Mouse (Mus musculus): ENCODE data around the gene Bcor.

The Bcor gene

DNA sequence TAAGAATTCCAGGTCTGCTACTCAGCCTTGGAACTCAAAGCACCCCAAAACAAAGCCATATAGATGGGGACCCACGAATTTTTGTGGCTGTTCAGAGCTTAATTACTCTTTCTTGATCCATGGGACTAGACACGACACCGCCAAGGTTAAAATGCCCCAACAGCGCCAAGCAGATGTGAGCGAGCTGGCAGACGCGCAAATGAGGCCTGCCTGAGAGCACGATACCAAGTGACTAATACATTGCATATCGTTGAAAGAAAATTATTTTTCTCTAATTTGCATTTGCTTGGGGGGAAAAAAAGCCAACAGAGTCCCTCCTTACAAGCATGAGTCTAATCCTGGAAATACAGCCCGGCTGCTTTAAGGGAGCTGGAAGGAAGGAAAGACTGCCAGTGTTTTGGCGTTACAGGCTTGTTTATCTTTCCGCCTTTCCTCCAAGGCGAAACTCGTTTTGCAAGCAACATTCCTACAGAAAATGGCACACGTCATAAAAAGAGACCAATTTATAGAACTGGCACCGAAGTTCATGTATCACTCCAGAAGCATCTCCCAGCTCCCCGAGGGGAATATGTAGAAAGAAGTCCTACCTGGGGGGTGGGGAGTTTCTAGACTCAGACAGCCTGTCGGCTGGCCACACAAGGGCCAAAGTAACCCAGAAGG, 92.2 kb downstream of the Bcor start:
- DNase-seq (ENCODE audit: extremely low read depth, low read depth), result no peak

DNA sequence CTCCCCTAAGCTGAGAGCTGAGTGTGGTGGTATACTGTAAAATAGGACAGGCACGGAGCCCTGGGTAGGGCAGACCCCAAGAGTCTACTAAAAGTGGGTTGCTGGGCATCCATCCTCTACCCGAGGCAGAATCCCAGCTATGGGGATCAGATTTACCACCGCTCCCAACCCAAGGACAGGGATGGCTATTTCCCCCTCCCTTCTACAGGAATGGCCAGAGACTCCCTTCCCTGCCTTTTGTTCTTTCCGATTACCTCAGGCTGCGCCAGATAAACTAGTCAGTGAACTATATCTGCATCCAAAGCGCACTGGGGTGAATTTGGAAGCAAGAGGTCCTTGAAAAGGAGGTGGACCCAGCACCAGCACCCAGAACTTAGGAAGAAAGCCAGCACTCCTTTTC, 93.1 kb downstream of the Bcor start:
- DNase-seq (ENCODE audit: extremely low read depth, low read depth), result no peak

DNA sequence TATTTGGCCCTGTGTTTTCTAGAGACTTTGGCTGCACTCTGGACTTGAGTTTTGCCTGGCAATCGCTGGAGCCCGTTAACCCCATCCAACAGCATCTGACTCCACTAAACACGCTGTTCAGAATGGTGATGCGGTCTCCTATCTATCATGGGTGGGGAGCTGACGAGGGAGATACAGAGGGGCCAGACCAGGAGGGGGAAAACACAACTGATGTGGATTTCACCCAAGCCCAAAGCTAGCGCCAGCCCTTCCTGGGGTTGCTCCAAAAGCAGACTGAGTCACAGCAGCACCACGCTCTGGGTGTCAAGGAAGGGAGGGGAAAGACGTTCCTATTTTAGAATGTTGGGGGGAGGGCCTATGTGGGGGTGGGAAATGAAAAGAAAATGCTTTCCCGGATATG, 94.4 kb downstream of the Bcor start:
- no peak for DNase-seq (ENCODE audit: extremely low read depth, low read depth)

DNA sequence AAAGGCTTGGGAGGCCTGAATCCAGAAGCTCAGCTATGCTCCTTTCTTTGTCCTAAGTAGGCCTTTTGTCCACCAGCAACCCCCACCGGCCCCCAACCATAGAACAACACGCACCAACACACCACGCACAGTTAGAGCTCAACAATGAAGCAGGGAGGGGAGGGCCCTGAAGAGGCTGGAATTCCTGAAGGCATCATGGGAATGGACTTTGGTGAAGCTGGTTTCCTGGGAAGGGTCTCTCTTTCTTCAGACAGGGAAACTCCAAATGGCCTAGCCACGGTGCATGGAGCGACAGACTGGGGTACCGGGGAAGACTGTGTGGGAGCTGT, 97.3 kb downstream of the Bcor start:
- DNase-seq (ENCODE audit: extremely low read depth, low read depth), result no peak

DNA sequence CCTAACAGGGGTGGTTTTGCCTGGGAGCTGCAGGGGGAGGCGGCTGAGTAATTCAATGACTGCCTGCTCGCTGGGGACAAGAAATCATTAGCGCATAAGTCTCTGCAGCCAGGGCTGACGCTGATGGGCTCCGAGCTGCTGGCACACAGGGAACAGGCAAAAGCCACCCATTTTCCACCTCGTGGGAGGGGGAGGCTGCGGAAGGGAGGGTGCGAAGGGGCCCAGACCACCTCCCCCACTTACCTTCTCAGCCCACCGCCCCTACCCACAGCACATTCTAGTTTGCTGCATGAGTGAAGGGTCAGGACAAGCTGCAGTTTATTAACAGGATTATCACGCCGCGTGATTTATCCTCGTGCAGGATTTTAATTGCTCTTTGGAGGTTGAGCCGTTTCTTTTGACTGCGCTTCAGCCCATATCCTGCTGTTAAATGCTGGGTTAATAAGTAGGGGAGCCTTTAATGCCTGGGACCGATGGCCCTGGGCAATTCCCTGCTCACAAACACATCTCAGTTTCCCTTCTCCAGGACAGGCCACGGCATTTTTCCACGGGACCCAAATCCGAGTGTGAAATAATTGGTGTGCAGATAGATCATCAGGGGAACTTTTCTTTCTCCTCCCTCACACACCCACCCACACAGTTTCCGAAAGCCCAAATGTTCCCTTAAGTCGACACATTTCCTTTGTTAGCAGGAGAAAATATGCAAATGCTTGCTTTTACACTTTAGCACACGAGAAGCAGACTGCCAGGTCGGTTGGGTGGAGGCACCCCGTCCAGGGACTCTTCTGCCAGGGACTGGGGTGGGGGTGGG, 97.8 kb downstream of the Bcor start:
- no peak for DNase-seq (ENCODE audit: extremely low read depth, low read depth)

DNA sequence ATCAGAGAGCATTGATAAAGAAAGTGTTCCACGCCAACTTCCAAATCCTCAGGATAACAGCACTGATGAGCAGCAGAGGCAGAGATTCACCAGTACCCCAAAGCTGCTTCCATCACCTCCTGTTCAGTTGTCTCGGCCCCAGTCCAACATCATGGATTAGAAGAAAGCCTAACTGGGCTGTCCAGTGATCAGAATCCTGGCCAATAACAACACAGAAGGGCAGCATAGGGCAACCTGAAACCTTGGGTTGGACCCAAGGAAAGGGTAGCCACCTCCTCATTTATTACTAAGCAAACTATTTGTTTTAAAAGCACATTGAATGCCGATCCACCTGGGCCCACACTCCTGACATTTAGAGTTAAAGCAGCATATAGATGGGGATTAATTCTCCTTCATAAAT, 99.3 kb downstream of the Bcor start:
- DNase-seq (ENCODE audit: extremely low read depth, low read depth), result no peak

DNA sequence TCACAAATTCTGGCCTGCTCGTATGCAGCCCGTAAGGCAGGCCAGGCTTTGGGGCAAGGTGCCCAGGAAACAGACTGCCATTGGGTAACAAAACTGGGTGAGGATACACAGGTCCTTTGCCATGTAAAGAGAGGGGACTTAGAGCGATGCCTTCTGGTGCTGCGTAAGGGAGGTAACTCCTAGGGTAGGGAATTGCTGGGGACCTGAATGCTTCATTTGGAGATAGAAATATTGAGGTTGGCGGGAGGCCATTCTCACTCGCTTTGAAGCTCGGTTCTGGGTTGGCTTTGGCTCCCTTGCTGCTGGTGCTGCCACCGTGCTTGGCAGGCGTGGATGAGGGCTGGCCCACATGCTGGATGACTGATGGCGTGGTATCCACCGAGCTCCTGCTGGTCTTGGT, 102.9 kb downstream of the Bcor start:
- DNase-seq (ENCODE audit: extremely low read depth, low read depth), result no peak

DNA sequence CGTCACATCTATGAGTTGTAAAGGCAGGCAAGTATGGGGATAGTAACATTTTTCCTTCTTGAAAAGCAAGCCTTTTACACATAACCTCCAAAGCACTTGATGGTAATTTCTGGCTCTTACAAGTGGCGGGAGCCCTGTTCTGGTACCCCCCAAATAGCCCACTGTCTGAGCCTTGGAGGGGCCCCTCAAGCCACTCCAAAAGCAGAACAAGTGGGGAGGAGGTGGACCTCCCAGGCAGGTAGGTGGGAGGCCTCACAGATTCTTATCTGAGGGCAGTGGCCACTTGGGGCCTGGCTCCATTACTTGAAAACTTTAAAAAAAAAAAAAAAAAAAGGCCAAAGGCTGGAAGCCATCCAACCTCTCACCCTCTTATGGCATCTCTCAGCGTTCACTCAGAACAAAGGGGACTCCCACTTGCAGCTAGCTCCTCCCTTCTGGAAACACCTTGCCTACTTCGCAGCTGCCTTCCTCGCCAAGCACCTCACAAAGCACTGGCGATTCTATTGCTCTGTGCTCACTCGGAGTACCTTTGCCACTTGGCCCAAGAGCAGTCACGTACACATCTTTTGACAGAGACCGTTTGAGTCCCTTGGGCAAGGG, 106.7 kb downstream of the Bcor start:
- DNase-seq (ENCODE audit: extremely low read depth, low read depth), result no peak

DNA sequence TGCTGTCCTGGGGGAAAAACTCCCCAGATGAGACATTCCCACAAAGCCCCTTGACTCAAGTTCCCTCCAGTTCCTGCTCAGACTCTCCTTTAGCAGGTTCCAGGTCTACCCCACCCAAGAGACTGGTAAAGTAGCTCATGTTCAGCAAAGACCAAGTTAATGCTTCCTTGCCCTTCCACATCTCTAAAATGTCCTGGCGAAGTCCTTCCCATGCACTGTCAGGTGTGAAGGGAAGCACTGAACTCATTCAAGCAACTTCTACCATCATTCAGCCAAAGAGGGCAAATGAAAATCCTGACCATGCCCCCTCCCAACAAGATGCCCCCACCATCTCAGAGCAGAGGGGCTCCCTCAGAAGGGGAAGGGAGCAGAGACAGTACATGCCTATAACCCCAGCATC, 107.5 kb downstream of the Bcor start:
- no peak for DNase-seq (ENCODE audit: extremely low read depth, low read depth)

DNA sequence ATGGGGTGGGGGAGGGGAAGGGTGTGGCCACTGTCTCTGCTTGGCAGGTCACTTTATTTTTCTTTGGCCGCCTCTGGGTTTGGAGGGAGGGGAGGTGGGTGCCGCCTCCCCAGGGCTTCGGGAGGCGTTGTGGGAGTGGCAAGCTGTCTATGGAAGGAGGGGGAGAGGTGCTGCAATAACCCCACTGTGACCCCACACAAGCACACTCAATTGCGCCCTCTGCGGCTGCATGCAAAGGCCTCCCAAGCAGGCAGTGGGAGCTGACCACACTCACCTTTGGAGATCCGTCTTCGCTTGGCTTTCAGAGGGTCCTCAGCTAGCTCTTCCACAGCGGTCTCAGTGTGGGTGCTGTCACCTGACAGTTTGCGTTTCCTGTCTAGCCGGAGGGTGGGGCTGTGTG, 111.4 kb downstream of the Bcor start:
- DNase-seq (ENCODE audit: extremely low read depth, low read depth), result no peak

DNA sequence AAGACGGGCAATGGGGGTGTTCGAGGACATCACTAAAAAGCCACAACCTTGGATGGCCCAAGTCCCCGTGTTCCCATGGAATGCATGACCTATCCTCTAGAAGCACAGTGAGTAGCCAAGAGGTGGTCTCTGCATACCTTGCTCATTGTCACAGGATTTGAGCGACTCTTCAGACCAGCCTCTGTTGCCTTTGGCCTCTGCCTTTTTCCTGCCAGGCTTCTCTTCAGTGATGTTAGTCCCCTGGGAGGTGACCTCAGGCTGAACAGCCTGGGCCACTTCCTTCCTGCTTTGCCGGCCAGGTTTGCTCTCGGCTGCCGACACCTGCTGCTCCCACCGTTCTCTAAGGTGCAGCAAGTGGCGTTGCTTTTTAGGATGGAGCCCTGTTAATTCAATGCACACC, 112.0 kb downstream of the Bcor start:
- no peak for DNase-seq (ENCODE audit: extremely low read depth, low read depth)

DNA sequence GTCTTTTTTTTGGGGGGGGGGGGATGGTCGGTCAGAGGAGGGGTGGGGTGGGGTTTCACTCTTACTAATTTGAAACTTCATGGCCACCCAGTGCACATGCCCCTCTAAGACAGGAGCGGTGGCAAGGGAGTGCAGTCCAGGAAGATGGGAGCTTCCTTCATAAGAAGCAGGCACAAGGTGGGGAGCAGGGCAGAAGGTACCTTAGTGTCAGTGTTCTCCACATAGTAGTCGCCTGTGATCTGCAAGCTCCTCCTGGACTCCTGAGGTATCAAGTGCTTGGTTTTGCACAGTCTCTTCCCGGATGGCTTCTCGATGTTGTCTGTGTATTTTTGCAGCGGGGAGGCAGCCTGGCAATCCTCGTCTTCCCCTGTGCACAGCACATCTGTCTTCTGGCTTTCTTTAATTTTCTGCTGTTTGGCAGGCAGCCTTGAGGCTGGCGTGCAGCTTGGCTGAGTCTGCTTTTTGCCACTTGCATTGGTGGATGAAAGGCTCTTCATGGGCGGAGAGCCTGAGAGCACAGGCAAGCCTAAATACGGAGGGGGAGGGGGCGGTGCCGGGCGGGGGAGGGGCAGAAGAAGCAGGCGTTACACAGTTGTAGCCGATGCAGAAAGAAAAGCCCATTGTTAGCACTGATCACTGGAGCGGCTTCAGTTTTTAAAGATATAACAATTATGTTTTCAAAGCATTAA, 112.8 kb downstream of the Bcor start:
- no peak for DNase-seq (ENCODE audit: extremely low read depth, low read depth)

DNA sequence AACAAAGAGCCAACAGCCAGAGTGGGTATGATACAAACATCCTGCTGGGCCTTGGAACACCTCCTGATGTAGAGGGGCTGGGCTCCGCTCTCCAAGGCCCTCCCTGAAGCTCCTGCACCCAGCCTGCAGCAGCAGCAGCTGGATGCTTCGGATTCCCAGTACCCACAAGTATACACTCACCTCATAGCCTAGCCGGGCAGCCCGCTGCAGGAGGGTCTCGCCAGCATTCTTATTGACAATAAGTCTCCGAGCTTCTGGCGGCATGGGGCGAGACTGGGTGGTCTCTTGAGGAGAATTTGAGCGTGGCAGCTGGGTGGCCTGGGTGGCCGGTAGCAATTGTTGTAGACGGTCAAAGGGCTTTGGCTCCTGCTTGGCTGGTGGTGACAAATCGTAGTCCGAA, 113.5 kb downstream of the Bcor start:
- DNase-seq (ENCODE audit: extremely low read depth, low read depth), result no peak

DNA sequence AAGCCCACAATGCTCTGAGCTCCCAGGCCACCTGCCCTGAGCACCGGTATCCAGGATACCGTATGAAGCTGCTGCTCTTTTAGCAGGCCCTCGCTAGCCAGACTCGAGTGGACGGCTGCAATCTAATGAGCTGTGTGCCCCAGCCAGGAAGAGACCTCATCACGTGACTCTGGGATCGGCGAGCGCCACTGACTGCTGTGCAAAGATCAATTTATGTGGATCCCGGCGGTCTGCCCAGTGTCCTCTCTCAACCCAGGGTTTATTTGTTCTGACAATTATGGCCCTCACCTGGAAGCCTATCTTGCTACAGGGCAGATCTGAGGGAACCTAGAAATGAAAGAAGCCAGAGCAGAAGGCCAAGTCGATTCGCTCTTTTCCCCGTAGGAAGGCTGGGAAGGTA, 116.8 kb downstream of the Bcor start:
- no peak for DNase-seq (ENCODE audit: extremely low read depth, low read depth)

DNA sequence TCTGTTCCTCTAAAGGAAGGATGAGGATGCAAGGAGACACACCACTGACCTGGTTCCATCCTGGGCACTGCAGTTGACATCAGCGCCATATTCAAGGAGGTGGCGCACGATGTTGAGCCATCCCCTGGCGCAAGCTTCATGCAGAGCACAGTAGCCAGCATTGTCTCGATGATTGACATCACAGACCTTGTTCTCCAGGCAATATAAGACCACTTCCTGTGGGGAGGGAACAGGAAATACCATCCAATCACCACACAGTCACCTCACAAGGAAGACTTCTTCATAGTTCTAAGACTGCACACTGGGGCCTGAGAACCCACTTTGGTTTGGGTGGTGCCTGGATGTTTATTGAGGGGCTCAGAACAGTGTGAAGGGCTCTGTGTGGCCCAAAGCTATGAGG, 118.7 kb downstream of the Bcor start:
- no peak for DNase-seq (ENCODE audit: extremely low read depth, low read depth)

DNA sequence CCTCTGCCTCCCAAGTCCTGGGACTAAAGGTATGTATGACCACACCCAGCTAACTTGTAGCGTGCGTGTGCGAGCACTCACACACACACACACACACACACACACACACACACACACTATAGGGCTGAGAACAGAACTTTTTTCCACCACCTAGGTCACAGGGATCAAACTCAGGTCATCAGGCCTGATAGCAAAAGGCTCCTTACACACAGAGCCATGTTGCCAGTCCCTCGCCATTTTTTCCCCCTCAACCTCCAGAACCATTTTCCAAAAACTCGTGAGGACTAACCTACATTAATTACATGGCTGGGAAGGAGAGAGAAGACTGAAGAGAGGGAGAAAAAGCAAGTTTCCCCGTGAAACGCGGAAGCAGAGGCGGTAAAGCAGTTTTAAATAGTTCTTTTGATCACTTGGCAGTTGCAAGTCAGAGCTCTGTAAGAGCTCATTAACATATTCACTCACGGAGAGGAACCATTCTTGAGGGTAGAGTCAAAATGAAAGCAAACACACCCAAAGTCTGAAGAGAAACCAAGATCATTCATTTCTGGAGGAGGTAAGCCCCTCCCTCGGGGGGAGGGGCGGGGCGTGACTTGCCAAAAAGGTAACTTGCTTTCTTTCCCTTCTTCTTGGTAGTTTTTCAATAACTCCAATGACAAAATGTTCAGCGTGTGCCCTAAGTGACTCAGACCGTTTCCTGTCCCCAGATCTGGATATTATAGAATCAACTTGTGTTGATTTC, 145.3 kb downstream of the Bcor start:
- no peak for DNase-seq (ENCODE audit: extremely low read depth, low read depth)

DNA sequence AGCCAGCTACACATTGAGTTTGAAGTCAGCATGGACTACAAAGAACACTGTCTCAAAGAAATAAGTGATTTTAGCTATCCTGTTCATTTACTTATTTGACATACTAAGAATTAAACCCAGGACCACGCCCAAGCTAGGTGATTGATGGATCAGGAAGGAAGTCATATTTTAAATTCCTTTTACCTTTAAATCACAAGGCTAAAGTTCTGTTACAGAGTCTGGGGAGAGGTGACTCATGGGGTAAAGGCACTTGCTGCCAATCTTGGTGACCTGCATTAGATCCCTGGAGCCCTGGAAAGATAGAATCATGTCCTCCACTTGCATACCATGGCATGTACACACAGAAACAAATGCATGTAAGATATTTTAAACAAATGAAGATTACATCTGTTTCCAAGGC, 149.5 kb downstream of the Bcor start:
- DNase-seq (ENCODE audit: extremely low read depth, low read depth), result no peak

DNA sequence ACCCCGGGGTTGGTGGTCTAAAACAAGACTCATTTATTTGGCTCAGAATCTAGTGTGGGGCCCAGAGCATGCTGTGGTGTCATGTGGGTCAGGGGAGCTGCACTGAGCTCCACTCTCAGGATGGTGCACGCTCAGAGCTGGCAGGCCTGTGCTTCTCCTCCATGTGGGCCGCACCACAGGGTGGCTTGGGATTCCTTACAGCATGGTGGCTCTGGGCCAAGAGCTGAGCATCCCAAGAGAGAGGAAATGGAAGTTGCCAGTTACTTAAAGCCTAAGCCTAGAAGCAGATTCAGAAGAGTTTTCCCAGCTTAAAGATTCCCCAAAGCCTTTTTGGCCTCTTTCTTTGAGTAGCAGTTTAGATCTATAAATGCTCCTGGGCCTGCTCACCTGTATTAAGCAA, 151.1 kb downstream of the Bcor start:
- DNase-seq (ENCODE audit: extremely low read depth, low read depth), result no peak

DNA sequence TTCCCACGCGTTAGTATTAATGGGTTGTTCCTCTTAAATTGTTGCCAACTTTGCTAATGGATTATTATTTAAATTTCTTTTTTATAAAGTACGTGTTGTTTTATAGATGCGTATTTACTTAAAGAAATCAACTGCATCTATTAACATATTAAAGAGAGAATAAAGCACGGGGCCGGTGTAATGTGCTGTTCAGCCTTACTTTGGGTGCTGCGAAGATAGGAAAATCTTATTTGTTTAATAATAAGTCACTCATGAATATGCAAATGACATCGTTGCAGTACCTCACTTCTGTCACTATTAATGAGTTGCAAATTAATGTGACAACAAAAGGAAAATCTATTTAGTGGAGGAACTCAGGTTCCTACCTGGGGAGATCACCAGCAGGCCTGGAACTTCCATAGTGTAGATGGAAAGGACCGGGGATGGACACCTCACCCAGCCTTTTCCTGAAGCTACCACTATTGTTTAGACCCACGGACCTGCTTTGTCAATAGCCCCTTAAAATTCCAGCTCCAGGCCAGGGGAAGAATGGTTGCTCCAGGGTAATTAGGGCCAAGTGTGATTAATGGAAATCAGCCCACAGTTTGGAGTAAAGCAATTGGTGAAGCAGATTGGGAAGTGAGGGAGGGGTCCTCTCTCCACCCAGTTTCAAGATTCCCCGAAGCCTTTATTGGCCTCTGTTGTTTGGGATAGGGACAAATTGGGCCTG, 152.2 kb downstream of the Bcor start:
- no peak for DNase-seq (ENCODE audit: extremely low read depth, low read depth)

DNA sequence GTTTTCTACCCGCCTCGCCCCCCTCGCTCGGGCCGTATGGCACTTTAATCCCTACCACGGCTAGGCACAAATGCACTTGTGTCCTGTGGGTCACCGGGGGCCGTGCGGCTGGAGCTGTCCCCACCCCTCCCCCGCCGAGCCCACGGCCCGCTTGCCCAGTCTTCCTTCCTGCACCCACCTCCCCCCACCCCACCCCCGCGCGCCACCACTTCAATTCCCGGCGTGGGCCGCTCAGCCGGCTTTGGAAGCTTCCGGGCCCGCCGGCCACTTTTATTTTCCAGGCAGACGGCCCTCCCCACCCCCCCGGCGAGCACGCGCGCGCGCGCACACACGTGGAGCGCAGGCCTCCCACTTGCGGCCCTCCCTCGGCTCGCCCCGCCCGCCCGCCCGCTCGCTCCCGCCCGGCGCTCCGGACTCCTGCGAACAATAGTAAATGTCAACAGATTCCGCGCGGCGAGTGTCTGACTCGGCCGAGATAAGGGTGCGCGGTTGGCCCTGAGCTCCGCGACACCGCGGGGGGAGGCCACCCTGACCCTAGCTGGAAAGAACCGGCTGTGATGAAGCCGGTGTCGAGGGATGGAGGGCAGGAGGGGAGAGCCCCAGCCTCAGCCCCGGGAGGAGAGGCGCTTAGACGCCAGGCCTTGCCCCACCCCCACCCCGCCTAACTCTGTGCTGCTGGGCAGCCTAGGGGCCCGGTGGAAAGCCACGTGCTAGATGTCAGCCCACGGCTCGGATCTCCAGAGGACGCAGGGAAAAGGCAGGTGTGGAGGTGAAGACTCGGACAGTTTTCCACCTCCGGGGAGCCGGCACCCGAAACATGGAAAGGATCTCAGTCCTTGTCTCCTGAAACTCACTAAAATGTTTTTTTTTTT, 153.0 kb downstream of the Bcor start:
- DNase-seq (ENCODE audit: extremely low read depth, low read depth), result peak; percentile 72
